Mouse (Mus musculus) ES-Bruce4 (cell line): ENCODE data around the gene Coro1c.

Experiments used
- CTCF ChIP-seq: IDR thresholded peaks from one replicate; pipeline ENCODE4 v1.8.1; 2011; ENCODE audit warnings: low read depth, low read length
- EP300 ChIP-seq: IDR thresholded peaks from 2 replicates; pipeline ENCODE4 v1.6.1; 2011; ENCODE audit warnings: low read depth, low read length; ENCODE audit not compliant: insufficient read depth
- POLR2A ChIP-seq: IDR thresholded peaks from one replicate; pipeline ENCODE4 v1.8.1; 2011; ENCODE audit warnings: low read length; ENCODE audit not compliant: insufficient read depth

GRCm38 (mm10) chr5:113807712-113808111, 100.8 kb downstream of the Coro1c start:
- TF ChIP-seq POLR2A (no peak), CTCF (no peak), EP300 (no peak)
